Mouse (Mus musculus) ES-E14 (cell line): Measurements from ENCODE around the gene Gje1.

Experiments
- CHD2 ChIP-seq: IDR thresholded peaks from 2 replicates; pipeline ENCODE4 v1.6.1; 2014; ENCODE audit warnings: mild to moderate bottlenecking, low read depth, low read length, inconsistent platforms
- HCFC1 ChIP-seq: IDR thresholded peaks from 2 replicates; pipeline ENCODE4 v1.6.1; 2012; ENCODE audit warnings: low read length, inconsistent platforms, borderline replicate concordance; ENCODE audit not compliant: insufficient read depth
- MAFK ChIP-seq: IDR thresholded peaks from 2 replicates; pipeline ENCODE4 v1.6.1; 2014; ENCODE audit warnings: mild to moderate bottlenecking, low read depth, low read length, inconsistent platforms; ENCODE audit not compliant: insufficient read depth
- ZC3H11A ChIP-seq: IDR thresholded peaks from 2 replicates; pipeline ENCODE4 v1.6.1; 2012; ENCODE audit warnings: low read depth, mild to moderate bottlenecking, inconsistent platforms, low read length, borderline replicate concordance
- ZNF384 ChIP-seq: IDR thresholded peaks from 2 replicates; pipeline ENCODE4 v1.6.1; 2012; ENCODE audit warnings: low read depth, low read length, inconsistent platforms

DNA sequence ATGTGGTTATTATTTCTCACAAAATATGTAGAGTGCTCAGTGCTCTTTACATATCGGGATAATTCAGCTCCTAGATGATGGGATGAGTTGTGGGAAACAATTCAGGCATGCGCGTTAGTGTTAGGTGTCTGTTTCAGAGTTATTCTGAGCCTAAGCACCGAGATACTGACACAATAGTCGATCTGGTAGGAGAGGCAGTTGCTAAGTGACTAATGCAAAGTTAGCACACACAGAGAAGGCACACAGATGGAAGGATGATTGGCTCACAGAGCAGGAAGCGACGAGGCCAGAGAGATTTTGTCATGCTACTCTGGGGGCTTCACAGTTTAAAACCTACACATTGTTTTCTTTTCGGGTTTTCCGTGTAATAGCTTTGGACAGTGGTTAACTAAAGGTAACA lies 7.7 kb upstream of the Gje1 start:
- no peak for TF ChIP-seq ZNF384
- TF ChIP-seq ZC3H11A = no peak
- no peak for TF ChIP-seq CHD2
- TF ChIP-seq HCFC1 = no peak
- TF ChIP-seq MAFK = no peak
